In the genomic region with DNA sequence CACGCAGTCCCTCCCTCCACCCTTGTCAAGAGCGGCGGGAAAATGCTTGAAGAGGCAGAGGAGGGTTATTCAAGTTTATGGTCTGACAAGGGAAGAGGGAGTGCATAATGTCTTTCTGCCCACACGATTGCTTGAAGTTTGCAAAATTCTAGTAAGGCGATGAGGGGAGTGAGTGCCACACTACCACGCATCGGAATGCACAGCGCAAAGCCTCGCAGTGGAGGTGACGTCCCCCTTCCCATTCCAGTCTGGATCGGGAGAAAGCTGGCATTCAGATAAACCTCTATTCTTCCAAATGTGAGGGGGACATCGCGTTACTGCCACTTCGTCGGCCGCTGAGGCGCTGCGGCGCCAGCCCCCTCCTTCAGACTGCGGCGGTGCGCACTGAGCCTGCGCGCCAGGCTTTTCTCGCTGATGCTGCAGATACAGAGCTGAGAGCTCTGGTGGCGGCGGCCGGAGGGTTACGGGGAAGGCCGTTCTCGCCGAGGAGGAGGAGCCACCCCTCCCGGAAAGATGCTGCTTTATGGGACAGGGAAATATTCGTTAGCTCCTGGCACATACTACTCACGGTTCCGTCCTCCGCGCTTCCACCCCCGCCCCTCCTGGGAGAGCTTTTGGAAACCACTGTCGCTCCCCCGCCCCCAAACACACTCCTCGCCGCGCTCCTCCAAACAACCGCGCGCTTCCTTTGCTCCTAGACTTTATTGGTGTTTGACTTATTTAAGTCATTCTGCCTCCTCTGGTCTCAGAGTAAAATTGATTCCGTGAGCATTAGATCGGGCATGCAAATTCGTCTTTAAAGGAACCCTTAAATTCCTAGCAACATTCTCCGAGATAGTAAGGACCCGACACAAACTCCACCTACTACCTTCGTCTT, we compare ENCODE assay signal across 8 mouse cellular contexts. TPM values are rescaled to one million over a fixed set of nuclear protein-coding genes. Genes with fewer than 3 reads are reported as not detected.
DNase-seq lines count a peak whose midpoint lies in the region; ATAC-seq and TF ChIP-seq lines count a peak whose summit lies in the region.

No protein-coding gene starts in this region.

- under 1% methylated on average over 53 of the region's 53 CpGs for WGBS in heart, embryonic 11.5 days (ENCODE audit: insufficient replicate concordance)
- WGBS in kidney, embryonic 16.5 days: under 1% methylated on average over 53 of the region's 53 CpGs
- WGBS in liver, adult 2 months: under 1% methylated on average over 53 of the region's 53 CpGs
- WGBS in stomach, embryonic 14.5 days: under 1% methylated on average over 53 of the region's 53 CpGs

- H3K4me2 ChIP-seq in heart, embryonic 11.5 days: peak overlapping the region; percentile 95
- peak overlapping the region; percentile 76 for H3K4me2 ChIP-seq in kidney, embryonic 16.5 days (replicated peaks; ENCODE audit: low read depth, low read length)
- H3K4me2 ChIP-seq in myocyte (ENCODE audit: low read depth): peak overlapping the region; percentile 90
- peak overlapping the region; percentile 89 for H3K4me2 ChIP-seq in stomach, embryonic 14.5 days (replicated peaks; ENCODE audit: low read depth, low read length)

- DNase-seq in CD4-positive, CD25-positive, alpha-beta regulatory T cell, adult 2 months (ENCODE audit: low read depth, low spot score): peak; percentile 44
- peak; percentile 9 for DNase-seq in liver, adult 2 months (ENCODE audit: extremely low read depth, low read depth, low spot score)

- TF ChIP-seq CTCF in embryonic fibroblast, embryonic 13.5 days (IDR thresholded peaks at IDR 0.05; ENCODE audit: borderline replicate concordance, insufficient read depth, low read length): no peak
- no peak for TF ChIP-seq CTCF in liver, adult 2 months (IDR thresholded peaks at IDR 0.05; ENCODE audit: low read depth, low read length)

- peak; percentile 34; the same call in 1 of the 2 replicates for TF ChIP-seq POLR2A in embryonic fibroblast, embryonic 13.5 days (IDR thresholded peaks at IDR 0.05; ENCODE audit: low read depth, low read length)
- no peak for TF ChIP-seq POLR2A in liver, adult 2 months (IDR thresholded peaks at IDR 0.05; ENCODE audit: extremely low read depth, insufficient read depth, low read length)
- peak; percentile 60 for TF ChIP-seq POLR2A in myocyte (IDR thresholded peaks at IDR 0.05; ENCODE audit: insufficient read length, low read depth)

- H3ac ChIP-seq in myocyte (ENCODE audit: control insufficient read depth, insufficient read length): peak overlapping the region; percentile 45

- no peaks in the 10 kb centered on the region for H3K27me3 ChIP-seq in heart, embryonic 11.5 days (ENCODE audit: control insufficient read depth, insufficient read depth, low read length)
- H3K27me3 ChIP-seq in kidney, embryonic 16.5 days (ENCODE audit: insufficient read depth, low read length): peaks cover 13% of the 10 kb centered on the region
- H3K27me3 ChIP-seq in liver, adult 2 months (ENCODE audit: control insufficient read depth, insufficient read depth, low read length): peaks cover 29% of the 10 kb centered on the region
- no peaks in the 10 kb centered on the region for H3K27me3 ChIP-seq in myocyte (ENCODE audit: control insufficient read depth, insufficient read depth, insufficient read length)
- H3K27me3 ChIP-seq in stomach, embryonic 14.5 days (ENCODE audit: control insufficient read depth, insufficient read depth, low read length): no peaks in the 10 kb centered on the region

- H3K36me3 ChIP-seq in heart, embryonic 11.5 days (ENCODE audit: control insufficient read depth, insufficient read depth, low read length): no peaks in the 10 kb centered on the region
- H3K36me3 ChIP-seq in kidney, embryonic 16.5 days (ENCODE audit: insufficient read depth, low read length): no peaks in the 10 kb centered on the region
- no peaks in the 10 kb centered on the region for H3K36me3 ChIP-seq in liver, adult 2 months (ENCODE audit: control insufficient read depth, insufficient read depth, low read length)
- H3K36me3 ChIP-seq in myocyte (ENCODE audit: control insufficient read depth, insufficient read depth): no peaks in the 10 kb centered on the region
- H3K36me3 ChIP-seq in stomach, embryonic 14.5 days (ENCODE audit: control insufficient read depth, insufficient read depth, low read length): no peaks in the 10 kb centered on the region

- peak overlapping the region; percentile 69 for H3K27ac ChIP-seq in embryonic fibroblast, embryonic 13.5 days (ENCODE audit: insufficient read depth, low read length)
- H3K27ac ChIP-seq in heart, embryonic 11.5 days (ENCODE audit: low read depth, low read length): peak overlapping the region; percentile 97
- peak overlapping the region; percentile 78 for H3K27ac ChIP-seq in kidney, embryonic 16.5 days (ENCODE audit: low read length)
- no peak overlapping the region for H3K27ac ChIP-seq in liver, adult 2 months (replicated peaks; ENCODE audit: insufficient read depth, low read depth, low read length)
- peak overlapping the region; percentile 95 for H3K27ac ChIP-seq in stomach, embryonic 14.5 days (ENCODE audit: low read length)

- ATAC-seq in CD4-positive, CD25-positive, alpha-beta regulatory T cell, adult 4 months: no peak
- ATAC-seq in heart, embryonic 11.5 days (replicated peaks; ENCODE audit: insufficient number of reproducible peaks, low FRiP score, low TSS enrichment): peak; percentile 48
- ATAC-seq in kidney, embryonic 16.5 days (ENCODE audit: low FRiP score, low TSS enrichment): peak; percentile 68
- peak; percentile 63 for ATAC-seq in stomach, embryonic 14.5 days (ENCODE audit: insufficient number of reproducible peaks, insufficient read depth, low FRiP score, low read depth)

- peak overlapping the region; percentile 89 for H3K9ac ChIP-seq in heart, embryonic 11.5 days (ENCODE audit: low read depth, low read length)
- peak overlapping the region; percentile 74 for H3K9ac ChIP-seq in kidney, embryonic 16.5 days (replicated peaks; ENCODE audit: low read length)
- no peak overlapping the region for H3K9ac ChIP-seq in liver, adult 2 months (ENCODE audit: low read depth, low read length)
- peak overlapping the region; percentile 40 for H3K9ac ChIP-seq in stomach, embryonic 14.5 days (replicated peaks; ENCODE audit: low read depth, low read length)

- H3K4me1 ChIP-seq in embryonic fibroblast, embryonic 13.5 days (ENCODE audit: control insufficient read depth, insufficient read depth, low read length): no peaks in the 10 kb centered on the region
- H3K4me1 ChIP-seq in heart, embryonic 11.5 days (ENCODE audit: control insufficient read depth, insufficient read depth, low read length): no peaks in the 10 kb centered on the region
- peaks cover 15% of the 10 kb centered on the region for H3K4me1 ChIP-seq in kidney, embryonic 16.5 days (ENCODE audit: insufficient read depth, low read length)
- H3K4me1 ChIP-seq in liver, adult 2 months (ENCODE audit: control insufficient read depth, insufficient read depth, low read length): peaks cover 9% of the 10 kb centered on the region
- H3K4me1 ChIP-seq in stomach, embryonic 14.5 days (ENCODE audit: control insufficient read depth, insufficient read depth, low read length): 0 out of 2 replicates have a peak, but pooled peaks cover 3% of the 10 kb centered on the region

- H3K9me3 ChIP-seq in heart, embryonic 11.5 days (replicated peaks; ENCODE audit: control insufficient read depth, low read length): no peaks in the 10 kb centered on the region
- H3K9me3 ChIP-seq in kidney, embryonic 16.5 days (ENCODE audit: low read length): no peaks in the 10 kb centered on the region
- no peaks in the 10 kb centered on the region for H3K9me3 ChIP-seq in stomach, embryonic 14.5 days (ENCODE audit: control insufficient read depth, low read depth, low read length)

- H3K79me2 ChIP-seq in liver, adult 2 months (ENCODE audit: control insufficient read depth, insufficient read depth, low read length): no peaks in the 10 kb centered on the region
- H3K79me2 ChIP-seq in myocyte (ENCODE audit: control insufficient read depth, insufficient read depth): peaks cover 11% of the 10 kb centered on the region

- H3K4me3 ChIP-seq in embryonic fibroblast, embryonic 13.5 days (ENCODE audit: insufficient read depth, low read length): peak overlapping the region; percentile 72
- H3K4me3 ChIP-seq in heart, embryonic 11.5 days (ENCODE audit: low read depth, low read length): peak overlapping the region; percentile 78
- H3K4me3 ChIP-seq in kidney, embryonic 16.5 days (ENCODE audit: low read length): peak overlapping the region; percentile 74
- H3K4me3 ChIP-seq in liver, adult 2 months (ENCODE audit: insufficient read depth, low read depth, low read length): peak overlapping the region; percentile 32
- H3K4me3 ChIP-seq in myocyte: peak overlapping the region; percentile 83
- H3K4me3 ChIP-seq in stomach, embryonic 14.5 days (ENCODE audit: low read depth, low read length): peak overlapping the region; percentile 72

TF ChIP-seq in myocyte, 11 proteins besides CTCF, POLR2A, EP300 and RAD21:
- peak; percentile 52 for TF ChIP-seq POLR2AphosphoS2 (IDR thresholded peaks at IDR 0.05; ENCODE audit: insufficient read length, low read depth)
- no peak for TF ChIP-seq MYOD1 (IDR thresholded peaks at IDR 0.05; ENCODE audit: control insufficient read depth in 1 of 3, insufficient read length in 2 of 3, low read depth in 2 of 3)
- TF ChIP-seq USF1 (IDR thresholded peaks at IDR 0.05; ENCODE audit: low read depth): no peak

RNA-seq across cellular contexts. Expression of a gene that starts 2.0 kb away (rescaled TPM):
- polyA plus RNA-seq in CD4-positive, CD25-positive, alpha-beta regulatory T cell, adult 4 months (2017; shearing (Covaris generic)): under 1 TPM in 1 of 2 experiments, not detected in 1; 0.06 TPM
- polyA plus RNA-seq in embryonic fibroblast, embryonic 13.5 days (2011; ENCODE audit: insufficient read length, low read depth, missing spikeins): 61.2 and 63.8 TPM in 2 replicates
- 17.6 and 19.4 TPM in 2 replicates for polyA plus RNA-seq in heart, embryonic 11.5 days (2014; fragmentation: Nextera tagmentation; extraction: Ambion mirVana)
- polyA plus RNA-seq in kidney, embryonic 16.5 days (2015; fragmentation: Nextera tagmentation; extraction: Ambion mirVana): 4.1 and 5.8 TPM in 2 replicates
- total RNA-seq in liver, adult 2 months (2014; rRNA removed): 1.3 and 1.5 TPM in 2 replicates
- polyA plus RNA-seq in liver, adult 2 months (2012; rRNA removed): 0.29 and 0.32 TPM in 2 replicates
- polyA plus RNA-seq in myocyte (2012; fragmentation: generic; extraction: Trizol): 16.0 TPM
- 23.5 and 26.4 TPM in 2 replicates for polyA plus RNA-seq in stomach, embryonic 14.5 days (2014; fragmentation: Nextera tagmentation; extraction: Ambion mirVana)

Comparison
In these comparisons a context has a peak if more than half of its experiments do, and no peak if none do; other contexts are left out.
1. H3K4me3 ChIP-seq: peak in every context shown above with its lines; median percentile 83 in myocyte; 78 in heart, embryonic 11.5 days; 74 in kidney, embryonic 16.5 days; 72 in embryonic fibroblast, embryonic 13.5 days; 72 in stomach, embryonic 14.5 days; 32 in liver, adult 2 months.